Mouse (Mus musculus) right cerebral cortex, adult 18-20 months (tissue): ENCODE measurements around the gene Polh.

ENCODE experiments used
- DNase-seq: peaks from one replicate; pipeline ENCODE4 v3.0.0; 2022; ENCODE audit warnings: mixed read lengths

Gene Polh

DNA sequence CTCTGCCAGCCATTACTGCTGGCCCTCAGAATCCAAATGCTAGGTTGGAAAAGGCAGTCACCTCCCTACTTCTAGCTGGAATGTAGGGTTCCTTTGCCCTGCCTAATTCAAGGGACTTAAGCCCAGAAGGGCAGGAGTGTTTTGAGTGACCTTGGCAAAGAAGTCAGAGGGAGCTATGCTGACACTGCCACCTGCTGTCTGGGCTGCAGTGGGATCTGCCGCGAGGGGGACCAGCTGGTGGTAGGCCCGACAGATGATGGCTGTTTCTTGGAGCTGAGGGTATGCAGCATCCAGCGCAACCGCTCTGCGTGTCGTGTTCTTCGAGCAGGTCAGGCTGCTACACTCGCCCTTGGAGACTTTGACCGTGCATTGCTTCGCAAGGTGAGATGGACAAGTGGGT is 35.4 kb downstream of the Polh start:
- DNase-seq: no peak

DNA sequence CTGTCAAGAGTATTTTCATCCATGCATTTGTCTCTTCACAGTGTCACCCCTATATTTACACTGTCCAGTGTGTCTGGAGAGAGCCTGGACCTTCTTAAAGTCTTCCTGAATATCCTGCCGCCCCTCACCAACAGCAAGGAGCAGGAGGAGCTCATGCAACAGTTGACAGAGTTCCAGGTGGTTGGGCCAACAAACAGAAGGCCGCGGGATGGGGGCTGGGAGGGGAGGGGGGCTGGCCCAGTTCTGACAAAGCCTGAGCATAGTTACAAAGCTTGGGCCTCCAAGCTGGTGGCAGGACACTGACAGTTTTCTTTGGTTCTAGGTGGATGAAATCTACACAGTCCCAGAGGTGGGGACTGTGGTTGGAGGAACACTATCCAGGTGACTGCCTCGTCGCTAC is 36.2 kb downstream of the Polh start:
- no peak for DNase-seq

DNA sequence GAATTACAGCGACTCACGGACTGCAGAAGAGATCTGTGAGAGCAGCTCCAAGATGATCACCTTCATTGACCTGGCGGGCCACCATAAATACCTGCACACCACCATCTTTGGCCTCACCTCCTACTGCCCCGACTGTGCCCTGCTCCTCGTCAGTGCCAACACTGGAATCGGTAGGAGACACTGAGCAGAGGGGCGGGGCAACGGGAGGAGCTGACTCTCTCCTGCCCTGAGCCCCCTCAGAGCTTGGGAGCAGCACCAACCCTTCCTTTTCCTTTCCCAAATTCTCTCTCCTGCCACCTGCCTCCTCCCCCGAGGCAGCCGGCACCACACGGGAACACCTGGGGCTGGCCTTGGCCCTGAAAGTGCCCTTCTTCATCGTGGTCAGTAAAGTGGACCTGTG is 37.0 kb downstream of the Polh start:
- no peak for DNase-seq

DNA sequence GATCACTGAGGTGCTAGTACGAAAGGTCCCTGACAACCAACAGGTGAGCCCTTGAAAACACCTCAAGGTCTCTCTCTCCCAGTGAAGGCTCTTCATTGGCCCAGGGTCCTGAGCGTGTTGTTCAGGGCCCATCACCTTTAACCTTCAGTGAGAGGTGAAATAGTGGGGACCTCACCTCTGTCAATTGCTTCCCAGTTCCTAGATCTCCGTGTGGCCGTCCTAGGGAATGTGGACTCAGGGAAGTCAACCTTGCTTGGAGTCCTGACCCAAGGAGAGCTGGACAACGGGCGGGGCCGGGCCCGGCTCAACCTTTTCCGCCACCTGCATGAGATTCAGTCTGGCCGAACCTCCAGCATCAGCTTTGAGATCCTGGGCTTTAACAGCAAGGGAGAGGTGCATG is 37.7 kb downstream of the Polh start:
- no peak for DNase-seq

DNA sequence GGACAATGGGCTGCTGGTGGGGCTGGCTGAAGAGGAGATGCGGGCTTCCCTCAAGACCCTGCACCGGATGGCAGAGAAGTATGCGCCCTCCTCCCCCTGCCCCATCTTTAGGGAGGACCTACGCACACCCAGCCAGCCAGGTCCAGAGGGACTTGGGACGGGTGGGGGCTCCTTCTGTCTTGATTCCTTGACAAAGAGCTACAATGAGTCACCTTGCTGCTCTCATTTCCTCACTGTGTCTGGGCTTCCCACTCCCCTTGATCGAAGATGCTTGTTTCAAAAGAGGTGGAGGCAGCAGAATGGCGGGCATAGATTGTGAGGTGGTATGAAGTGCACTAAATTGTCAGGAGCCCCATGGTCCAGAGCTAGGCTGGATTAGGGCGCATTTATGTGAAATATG is 38.1 kb downstream of the Polh start:
- no peak for DNase-seq

DNA sequence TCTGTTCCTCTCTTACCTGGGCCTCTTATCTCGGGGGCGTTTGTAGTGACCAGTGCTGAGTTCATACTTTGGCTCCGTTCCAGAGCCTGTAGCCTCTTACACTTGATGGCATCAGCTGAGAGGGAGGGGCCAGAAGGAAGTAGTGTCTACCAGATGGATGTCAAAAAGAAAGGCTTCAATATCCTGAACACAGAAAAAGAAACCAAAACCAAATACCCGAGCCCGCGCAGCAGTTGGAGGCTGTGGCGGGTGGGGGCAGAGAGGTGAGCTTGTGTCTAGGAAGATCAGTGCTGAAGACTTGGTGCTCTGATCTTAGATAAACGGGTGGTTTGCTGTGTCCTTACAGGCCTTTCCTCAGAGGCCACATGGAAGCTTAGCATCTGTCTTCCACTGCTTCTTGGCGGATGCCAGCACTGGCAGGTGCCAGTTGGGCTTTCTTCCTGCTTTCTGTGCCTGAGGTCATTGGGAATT is 39.5 kb downstream of the Polh start:
- no peak for DNase-seq

DNA sequence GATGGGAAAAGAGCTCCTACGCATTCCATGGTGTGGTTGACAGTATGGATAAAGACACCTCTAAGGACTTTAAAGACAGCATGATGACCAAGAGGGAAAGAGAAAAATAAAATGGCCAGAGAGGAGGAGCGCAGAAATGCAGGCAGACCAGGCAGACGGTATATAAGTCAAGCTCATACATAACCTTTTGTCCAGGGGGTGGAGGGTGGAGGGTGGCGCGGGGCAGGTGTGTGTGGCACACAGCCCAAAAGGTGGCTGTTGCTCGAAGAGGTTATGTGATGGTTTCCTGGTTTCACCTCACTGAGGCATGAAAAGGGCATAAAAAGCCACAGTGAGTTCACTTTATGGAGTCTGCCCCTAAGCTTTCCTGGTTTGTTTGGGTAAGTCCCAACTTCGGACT is 39.9 kb downstream of the Polh start:
- DNase-seq: no peak

DNA sequence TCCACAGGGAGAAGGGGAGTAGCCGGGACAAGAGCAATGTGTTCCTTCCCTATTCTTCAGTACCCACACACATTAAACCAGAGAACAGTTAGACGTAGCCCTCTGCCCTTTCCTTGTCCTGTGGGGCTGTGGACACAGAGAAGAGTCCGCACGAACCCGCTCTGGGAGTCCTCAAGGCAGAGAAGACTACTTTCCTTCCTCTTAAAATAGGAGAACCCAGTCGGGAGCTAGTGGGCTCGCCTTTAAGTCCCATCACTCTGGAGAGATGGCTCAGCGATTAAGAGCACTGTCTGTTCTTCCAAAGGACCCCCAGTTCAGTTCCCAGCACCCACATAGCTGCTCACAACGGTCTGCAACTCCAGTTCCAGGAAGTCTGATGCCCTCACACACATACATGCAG is 40.7 kb downstream of the Polh start:
- DNase-seq: no peak

DNA sequence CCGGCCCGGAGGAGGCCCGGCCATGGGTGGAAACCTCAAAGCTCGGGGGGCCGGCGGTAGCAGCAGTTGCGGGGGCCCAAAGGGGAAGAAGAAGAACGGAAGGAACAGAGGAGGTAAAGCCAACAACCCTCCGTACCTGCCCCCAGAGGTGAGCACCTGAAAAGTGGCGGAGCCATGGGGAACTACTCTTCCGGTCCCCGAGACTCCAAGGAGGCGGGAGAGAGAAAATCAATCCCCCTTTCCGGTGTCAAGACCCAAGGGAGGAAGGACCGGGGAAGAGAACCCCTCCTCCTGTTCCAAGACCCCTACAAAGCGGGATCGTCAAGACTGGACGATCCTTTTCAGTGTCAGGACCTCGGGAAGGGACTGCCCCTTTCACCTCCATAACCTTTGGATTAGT is 41.3 kb downstream of the Polh start:
- no peak for DNase-seq

DNA sequence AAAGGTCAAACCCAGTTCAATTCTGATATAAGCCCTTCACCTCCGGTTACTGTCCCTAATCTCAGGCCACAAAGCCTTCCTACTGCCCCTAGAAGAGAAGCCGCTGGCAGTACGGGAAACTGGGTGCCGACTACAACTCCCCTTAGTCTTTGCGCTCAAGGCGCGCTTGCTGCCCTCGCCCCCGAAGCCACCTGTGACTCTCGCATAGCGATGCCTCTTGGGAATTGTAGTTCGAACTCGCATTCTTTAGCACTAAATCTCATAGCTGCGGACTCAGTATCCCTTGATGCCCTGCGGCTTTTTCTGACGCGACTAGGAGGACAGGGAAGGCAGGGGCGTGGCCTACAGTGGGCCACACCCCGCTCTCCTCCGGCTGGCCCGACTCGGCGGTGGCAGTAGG is 41.8 kb downstream of the Polh start, which contains the start of gene Gtpbp2:
TSS of gene Gtpbp2 (plus strand) at position 347 of the 400 bp plus-strand sequence.
- peak; percentile 99 for DNase-seq

DNA sequence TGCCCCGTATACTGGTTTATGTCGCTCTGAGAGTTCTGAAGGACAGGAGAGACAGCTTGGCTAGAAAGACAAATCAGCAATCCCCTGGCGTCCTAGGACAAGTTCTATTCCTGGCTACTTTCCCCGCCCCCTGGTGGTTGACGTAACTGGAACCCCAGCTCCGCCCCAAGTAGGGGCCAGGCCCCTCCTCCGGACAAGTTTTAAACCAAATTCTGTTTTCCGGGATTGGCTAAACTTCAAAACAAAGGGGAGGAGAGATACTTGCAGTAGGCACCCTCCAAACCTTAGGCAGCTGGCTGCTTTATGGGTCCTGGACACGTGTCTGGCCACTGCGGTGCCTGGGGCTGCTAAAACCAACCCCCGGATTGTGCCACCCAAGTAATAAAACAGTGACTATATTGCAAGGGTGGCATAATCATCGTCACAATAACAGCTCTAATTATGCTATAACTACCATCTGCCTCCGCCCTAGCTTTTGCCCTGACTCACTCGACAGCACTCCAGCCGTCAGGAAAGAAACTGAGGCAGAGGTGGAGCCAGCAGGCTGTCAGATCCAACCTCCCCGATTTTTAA is 42.3 kb downstream of the Polh start:
- peak; percentile 89 for DNase-seq

DNA sequence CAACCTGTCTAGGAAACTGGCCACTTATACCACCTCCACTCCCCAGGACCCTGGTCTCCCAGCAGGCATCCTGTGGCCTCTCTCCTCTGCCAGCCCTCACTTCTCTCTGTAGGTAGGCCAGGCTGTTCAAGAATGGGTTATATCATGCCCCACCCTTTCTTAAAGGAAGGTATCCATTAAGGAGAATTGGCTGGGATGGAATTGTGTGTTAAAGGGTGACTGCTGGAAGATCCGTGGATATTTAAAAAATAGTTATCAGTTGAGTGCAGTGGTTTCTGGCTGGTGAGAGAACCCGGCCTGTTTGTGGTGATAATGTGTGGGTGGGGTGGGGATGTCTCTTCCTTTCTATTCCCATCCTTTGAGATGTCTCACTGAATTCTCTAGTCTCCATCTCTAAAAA is 43.2 kb downstream of the Polh start:
- no peak for DNase-seq

DNA sequence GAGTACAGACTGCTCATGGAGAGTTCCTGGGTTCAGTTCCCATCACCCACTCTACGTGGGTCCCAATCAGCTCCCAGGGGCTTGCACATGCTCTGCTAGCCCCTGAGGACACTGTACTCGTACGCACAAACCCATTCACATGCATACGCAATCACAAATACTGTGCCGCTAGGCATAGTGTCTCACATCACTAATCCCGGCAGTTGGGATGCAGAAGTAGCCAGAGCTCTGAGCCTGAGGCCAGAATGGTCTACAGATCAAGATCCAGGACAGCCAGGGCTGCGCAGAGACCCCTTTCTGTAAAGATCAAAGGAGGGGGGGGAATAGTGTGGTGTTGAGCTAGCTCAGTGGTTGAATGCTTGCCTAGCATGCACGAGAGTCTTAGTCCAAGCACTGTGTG is 45.3 kb downstream of the Polh start:
- DNase-seq: no peak

DNA sequence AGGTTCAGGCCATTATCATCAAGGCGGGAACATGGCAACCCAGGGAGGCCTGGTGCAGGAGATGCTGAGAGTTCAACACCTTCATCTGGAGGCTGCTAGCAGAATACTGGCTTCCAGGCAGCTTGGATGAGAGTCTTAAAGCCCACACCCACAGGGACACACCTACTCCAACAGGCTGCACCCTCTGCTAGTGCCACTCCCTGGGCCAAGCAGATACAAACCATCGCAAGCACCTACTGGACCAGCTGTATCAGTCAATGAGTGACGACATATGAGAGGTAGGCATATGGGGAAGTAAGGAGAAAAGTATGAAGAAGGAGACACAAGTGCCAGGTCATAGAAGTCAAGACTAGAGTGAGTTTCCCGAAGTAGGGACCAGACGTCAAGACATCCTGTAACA is 45.8 kb downstream of the Polh start:
- no peak for DNase-seq

DNA sequence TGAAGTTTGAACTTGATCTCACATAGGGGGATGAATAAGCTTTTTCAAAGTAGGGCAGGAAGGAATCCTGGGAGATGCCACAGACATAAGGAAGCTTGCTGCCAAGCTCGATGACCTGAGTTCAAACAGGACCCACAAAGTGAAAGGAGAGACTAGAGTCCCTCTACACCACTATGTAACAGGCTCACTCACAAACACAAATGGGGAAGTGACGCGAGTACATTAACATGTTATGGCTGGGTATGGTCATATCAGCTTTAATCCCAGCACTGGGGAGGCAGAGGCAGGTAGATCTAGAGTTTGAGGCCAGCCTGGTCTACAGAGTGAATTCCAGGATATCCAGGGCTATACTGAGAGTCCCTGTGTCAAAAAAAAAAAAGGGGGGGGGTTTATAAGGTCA is 48.1 kb downstream of the Polh start:
- DNase-seq: no peak

DNA sequence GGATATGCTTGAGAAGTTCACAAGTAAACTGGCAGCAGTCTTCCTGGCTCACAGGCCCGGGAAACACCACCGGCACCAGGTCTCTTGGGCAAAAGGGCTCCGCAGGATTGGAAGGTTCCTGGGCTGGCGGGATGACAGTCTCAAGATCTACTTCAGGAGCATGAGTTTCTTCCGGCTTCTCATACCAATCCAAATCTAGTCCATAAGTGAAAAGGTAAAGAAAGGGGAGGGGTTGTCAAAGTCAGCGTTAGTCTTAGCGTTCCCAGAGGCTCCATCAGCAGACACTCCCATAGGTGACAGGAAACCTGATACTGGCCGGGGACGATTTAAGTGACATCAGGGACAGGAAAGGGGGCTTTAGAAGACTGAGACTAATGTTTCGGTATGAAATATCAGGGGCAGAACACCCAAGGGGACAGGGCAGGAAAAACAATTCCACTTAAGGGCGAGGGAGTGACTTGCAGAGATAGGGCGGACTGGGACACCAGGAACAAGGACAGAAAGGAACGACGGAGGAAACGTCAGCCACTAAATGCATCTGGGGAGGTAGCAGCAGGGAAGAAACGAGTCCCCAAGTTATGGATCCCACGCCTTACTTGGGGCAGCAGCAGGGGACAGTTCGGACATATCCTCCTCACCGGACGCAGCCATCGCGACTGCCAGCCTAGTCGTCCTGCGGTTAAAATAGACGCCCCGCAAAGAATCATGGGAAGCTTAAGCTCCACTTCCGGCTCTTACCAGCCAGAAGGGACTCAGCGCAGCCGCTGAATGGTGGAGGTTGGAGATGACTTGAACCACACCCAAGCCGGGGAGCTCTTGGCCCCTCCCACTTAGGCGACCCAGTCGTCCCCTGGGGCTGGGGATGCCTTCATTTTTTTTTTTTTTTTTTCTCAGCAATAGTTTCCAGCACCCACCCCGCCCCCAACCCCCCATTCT is 49.3 kb downstream of the Polh start, which contains the start of gene Mad2l1bp:
TSS of gene Mad2l1bp (minus strand) at position 707 of the 936 bp plus-strand sequence.
- DNase-seq: peak; percentile 93

DNA sequence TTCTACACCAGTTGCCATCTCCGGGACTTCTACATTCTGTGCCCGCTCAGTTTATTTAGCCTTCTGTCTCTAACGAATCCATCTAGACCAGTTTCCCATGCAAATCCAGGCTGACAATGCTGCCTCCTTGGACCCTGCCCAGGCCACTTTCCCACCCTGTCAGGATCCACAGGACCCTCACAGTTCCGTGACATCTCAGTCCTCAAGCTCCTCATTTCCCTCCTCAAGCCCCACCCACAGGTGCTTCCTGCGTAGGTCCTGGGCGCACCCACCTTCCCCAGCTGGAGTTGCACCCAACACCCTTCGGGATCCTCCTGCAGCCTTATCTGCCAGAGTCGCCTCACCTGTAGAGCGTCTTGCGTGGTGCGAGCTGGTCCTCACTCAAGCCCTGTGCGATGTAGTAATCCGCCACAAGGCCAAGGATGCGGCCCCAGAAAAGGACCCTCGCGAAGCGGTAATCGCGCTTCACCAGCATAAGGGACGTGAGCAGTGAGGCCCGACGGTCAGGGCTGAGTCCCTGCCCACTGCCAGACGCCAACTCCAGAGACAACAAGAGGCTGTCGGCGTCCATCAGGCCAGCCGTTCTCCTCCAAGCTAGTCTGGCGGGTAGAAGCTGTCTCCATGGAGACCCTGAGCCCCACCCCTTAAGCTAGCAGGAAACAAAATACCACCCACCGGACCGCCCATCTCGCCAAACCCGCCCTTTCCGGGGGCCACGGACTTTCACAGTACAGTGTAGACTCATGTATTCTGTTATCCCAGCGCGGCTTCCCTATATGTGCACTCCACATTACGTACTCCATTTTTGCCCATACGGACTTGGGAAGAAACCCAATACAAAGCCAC is 58.6 kb downstream of the Polh start, which contains the start of gene Rsph9:
TSS of gene Rsph9 (minus strand) at position 639 of the 846 bp plus-strand sequence.
- DNase-seq: peak; percentile 83

DNA sequence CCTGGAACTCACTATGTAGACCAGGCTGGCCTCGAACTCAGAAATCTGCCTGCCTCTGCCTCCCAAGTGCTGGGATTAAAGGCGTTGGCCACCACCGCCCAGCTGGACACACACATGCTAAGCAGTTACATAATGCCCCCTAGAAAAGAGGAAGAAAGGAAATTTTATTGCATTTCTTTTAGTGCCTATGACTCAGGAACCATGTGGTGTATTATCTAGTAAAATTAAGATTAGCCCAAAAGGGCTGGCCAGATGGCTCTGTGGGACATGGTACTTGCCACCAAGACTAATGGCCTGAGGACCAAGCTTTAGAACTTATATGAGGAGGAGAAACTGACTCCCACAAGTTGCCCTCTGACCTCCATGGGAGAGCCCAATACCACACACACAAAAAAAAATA is 62.6 kb downstream of the Polh start:
- DNase-seq: no peak

DNA sequence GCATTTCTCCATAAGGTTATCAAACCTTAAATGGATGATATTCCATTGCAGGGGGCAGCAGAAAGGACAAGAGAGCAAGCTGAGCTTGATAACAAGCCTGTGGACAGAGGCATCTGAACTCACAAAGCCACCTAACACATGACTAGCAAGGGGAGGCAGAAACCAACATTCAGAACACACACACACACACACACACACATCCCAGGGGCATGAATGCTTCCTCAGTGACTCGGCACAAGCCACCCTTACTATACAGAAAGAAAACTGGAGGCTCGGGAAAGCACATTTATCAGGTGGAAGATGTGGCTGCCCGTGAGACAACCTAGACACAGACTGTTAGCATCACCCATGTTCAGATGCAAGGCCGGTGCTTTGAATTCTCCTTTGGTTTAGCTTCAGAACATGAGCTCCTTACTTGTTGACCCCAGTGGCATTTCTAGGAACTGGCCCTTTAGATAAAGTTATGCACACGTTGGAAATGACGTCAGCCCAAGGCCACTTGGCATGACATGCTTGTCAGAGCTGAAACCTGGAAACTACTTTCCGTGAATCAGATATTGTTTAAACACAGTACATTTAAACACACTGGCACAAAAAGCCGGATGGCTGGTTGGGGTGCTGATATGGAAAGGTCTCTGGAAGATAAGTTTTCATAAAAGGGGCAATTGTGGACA is 63.7 kb downstream of the Polh start:
- DNase-seq: no peak

DNA sequence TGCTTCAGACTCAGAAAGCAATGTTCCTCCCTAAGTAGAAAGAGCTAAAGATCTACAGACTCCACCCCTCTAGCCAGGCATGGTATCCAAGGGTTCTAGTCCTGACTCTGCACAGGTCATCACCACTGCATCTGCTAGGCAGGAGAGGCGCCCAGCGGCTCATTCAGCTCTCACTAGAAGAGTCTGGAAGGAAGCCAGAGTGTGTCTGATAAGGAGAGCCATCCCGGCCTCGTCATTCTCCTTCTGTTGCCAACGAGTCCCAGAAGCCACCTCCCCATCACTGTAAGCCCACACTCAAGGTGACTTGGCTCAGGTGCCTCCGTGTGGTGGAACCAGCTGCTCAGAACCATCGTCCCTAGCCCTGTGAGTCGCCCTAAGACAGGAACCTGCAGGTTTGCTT is 69.6 kb downstream of the Polh start:
- no peak for DNase-seq

DNA sequence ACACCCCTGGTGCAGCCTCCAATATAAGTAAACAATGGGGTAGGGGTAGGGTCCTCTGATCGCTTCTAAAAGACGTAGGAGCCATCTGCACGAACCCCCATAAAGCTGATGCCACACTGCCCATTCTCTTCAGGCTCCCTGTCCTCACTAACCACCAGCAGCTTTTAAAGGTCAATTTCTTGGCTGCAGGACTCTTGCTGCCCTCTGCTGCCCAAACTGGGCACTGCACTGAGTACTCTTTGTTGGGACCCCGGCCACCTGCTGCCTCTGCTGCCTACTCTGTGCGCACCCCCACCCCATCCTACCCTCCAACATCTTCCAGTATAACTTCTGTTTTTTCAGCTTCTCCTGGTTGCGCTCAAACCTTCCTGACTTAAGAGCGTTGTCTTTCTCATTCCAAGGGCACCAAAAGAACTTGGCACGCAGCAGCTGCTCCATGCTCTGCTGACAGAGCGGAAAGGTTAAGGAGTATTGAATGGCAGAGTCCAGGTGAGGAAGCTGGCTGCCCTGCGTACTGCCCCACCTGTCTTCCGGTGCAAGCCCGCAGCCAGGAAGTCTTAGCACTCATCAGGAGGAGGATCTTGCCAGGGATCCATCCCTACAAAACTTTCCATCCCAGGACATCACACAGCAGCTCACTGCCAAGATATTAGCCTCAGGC is 70.3 kb downstream of the Polh start:
- peak; percentile 50 for DNase-seq
